Mouse (Mus musculus) E14TG2a.4 (cell line): ENCODE data around the gene Tspan10.

Experiments used
- H3K27me3 ChIP-seq: 2 replicates; pipeline ENCODE4 v1.6.1; 2014; ENCODE audit warnings: low read length, control low read depth; ENCODE audit not compliant: insufficient read depth
- H3K36me3 ChIP-seq: 2 replicates; pipeline ENCODE4 v1.6.1; 2014; ENCODE audit warnings: low read length, control low read depth; ENCODE audit not compliant: insufficient read depth
- H3K4me1 ChIP-seq: replicated peaks from 2 replicates; pipeline ENCODE4 v1.6.1; 2014; ENCODE audit warnings: low read depth, low read length, control low read depth
- H3K4me3 ChIP-seq: replicated peaks from 2 replicates; pipeline ENCODE4 v1.5.1; 2014; ENCODE audit warnings: mild to moderate bottlenecking, low read length
- H3K9me3 ChIP-seq: 2 replicates; pipeline ENCODE4 v1.6.1; 2014; ENCODE audit warnings: low read length, control low read depth
- CTCF ChIP-seq: conservative IDR thresholded peaks from 2 replicates; pipeline ENCODE4 v1.5.1; 2014; ENCODE audit warnings: low read length
- NANOG ChIP-seq: IDR thresholded peaks from 2 replicates; pipeline ENCODE4 v1.6.1; 2014; ENCODE audit warnings: borderline replicate concordance, low read length, mixed read lengths
- POU5F1 ChIP-seq: IDR thresholded peaks from 2 replicates; pipeline ENCODE4 v1.6.1; 2014; ENCODE audit warnings: low read length, borderline replicate concordance

Gene Tspan10

DNA sequence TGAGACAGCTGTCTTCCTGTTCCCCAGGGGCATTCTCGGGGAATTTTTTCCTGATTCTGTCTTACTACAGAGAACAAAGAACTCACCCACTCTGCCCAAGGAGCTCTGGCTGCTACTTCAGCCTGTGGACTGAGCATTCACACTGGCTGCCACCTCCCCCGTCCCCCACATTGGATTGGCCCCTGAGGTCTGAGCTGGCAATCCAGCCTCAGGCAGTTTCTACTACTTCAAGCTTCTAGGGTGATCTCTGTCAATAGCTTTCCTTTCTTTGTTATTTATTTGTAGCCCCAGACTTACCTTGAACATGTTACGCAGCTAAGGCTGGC, 50.4 kb downstream of the Tspan10 start:
- H3K9me3 ChIP-seq = no peaks in the 10 kb centered on the region
- H3K27me3 ChIP-seq = no peaks in the 10 kb centered on the region
- H3K4me1 ChIP-seq = peaks cover 67% of the 10 kb centered on the region
- H3K36me3 ChIP-seq = peaks cover 74% of the 10 kb centered on the region
- peak overlapping the region; percentile 96 for H3K4me3 ChIP-seq
- TF ChIP-seq CTCF (no peak), NANOG (no peak), POU5F1 (no peak)

GRCm38 (mm10) chr11:120493351-120493750, 50.9 kb downstream of the Tspan10 start:
- Histone ChIP-seq H3K36me3 (peaks cover 74% of the 10 kb centered on the region), H3K4me1 (peaks cover 66% of the 10 kb centered on the region), H3K27me3 (no peaks in the 10 kb centered on the region), H3K4me3 (0 out of 2 replicates have a peak overlapping the region, but pooled peaks have one; percentile 96), H3K9me3 (no peaks in the 10 kb centered on the region)
- TF ChIP-seq POU5F1 (no peak), CTCF (no peak), NANOG (no peak)

DNA sequence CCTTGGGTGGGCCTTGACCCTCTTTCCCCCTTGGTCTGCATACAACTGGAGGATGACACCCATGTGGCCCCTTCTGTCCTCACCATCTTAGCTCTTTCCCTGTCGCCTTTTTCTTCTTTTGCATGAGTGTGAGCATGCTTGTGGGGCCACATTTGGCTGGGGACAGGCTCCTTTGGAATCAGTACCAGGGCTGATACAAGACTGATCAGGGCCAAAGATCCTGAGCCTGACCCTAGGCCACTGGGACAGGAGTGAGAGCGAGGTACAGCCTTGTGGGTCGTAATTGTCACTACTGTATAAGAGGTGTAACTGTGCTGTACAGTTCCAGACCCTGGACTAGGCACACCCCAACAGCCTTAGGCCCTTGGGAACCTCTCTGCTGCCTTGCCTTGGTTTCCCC, 51.5 kb downstream of the Tspan10 start:
- Histone ChIP-seq H3K9me3 (no peaks in the 10 kb centered on the region), H3K4me3 (no peak overlapping the region), H3K4me1 (peaks cover 66% of the 10 kb centered on the region), H3K36me3 (peaks cover 74% of the 10 kb centered on the region), H3K27me3 (no peaks in the 10 kb centered on the region)
- TF ChIP-seq POU5F1 (no peak), CTCF (no peak), NANOG (no peak)
